Mouse (Mus musculus): ENCODE results near the gene Klhl41. TPM values are rescaled to one million over a fixed set of nuclear protein-coding genes. Genes with fewer than 3 reads are reported as not detected.
A peak's percentile ranks its signal among the peaks of the same experiment; 100 is the strongest.

Gene Klhl41
- total RNA-seq, 2 experiments from 2014 or later, result 0.85 to 0.87 TPM

- intact Hi-C loops (cut with DNase I), result no loop called here
- DNase-seq (ENCODE audit: low spot score in 2 of 2), result no peak
These were observed 10.1 kb downstream of the Klhl41 start for GRCm38 (mm10) chr2:69679990-69680389.

GRCm38 (mm10) chr2:69681931-69682330 lies 12.0 kb downstream of the Klhl41 start:
- intact Hi-C loops (cut with DNase I), result no loop called here
- DNase-seq (ENCODE audit: low spot score in 2 of 2), result no peak

- intact Hi-C loops (cut with DNase I), result no loop called here
- DNase-seq (ENCODE audit: low spot score in 2 of 2), result peak; percentile 36 to 52
These were observed 13.3 kb downstream of the Klhl41 start for GRCm38 (mm10) chr2:69683036-69683805.

GRCm38 (mm10) chr2:69684488-69684887 lies 14.6 kb downstream of the Klhl41 start:
- intact Hi-C loops (cut with DNase I), result no loop called here
- no peak for DNase-seq (ENCODE audit: low spot score in 2 of 2)

- DNase-seq (ENCODE audit: low spot score in 2 of 2), result peak in 1 of 2 experiments; percentile 62
- intact Hi-C loops (cut with DNase I), result no loop called here
These were observed 20.3 kb downstream of the Klhl41 start for GRCm38 (mm10) chr2:69690214-69690613.

GRCm38 (mm10) chr2:69690843-69691242 lies 20.9 kb downstream of the Klhl41 start:
- intact Hi-C loops (cut with DNase I), result no loop called here
- no peak for DNase-seq (ENCODE audit: low spot score in 2 of 2)

- DNase-seq (ENCODE audit: low spot score in 2 of 2), result no peak
- intact Hi-C loops (cut with DNase I), result no loop called here
These were observed 23.6 kb downstream of the Klhl41 start for GRCm38 (mm10) chr2:69693501-69693900.

GRCm38 (mm10) chr2:69700446-69700845 lies 30.5 kb downstream of the Klhl41 start:
- intact Hi-C loops (cut with DNase I), result no loop called here
- DNase-seq (ENCODE audit: low spot score in 2 of 2), result no peak

- intact Hi-C loops (cut with DNase I), result no loop called here
- peak; percentile 19 to 57 for DNase-seq (ENCODE audit: low spot score in 2 of 2)
These were observed 42.3 kb downstream of the Klhl41 start for GRCm38 (mm10) chr2:69712171-69712570.

GRCm38 (mm10) chr2:69712981-69713625 lies 43.2 kb downstream of the Klhl41 start, which contains the start of gene Fastkd1:
TSS of gene Fastkd1 (minus strand) at chr2:69713516.
- intact Hi-C loops (cut with DNase I), result loop anchor here (1.0 kb wide), 1 partner anchor 9 kb away; the partner anchor contains the start of gene Ppig
- peak; percentile 90 to 96 for DNase-seq (ENCODE audit: low spot score in 2 of 2)

- intact Hi-C loops (cut with DNase I), result loop anchor here (1.0 kb wide), 1 partner anchor 9 kb away; the partner anchor contains the start of gene Ppig
- DNase-seq (ENCODE audit: low spot score in 2 of 2), result no peak
These were observed 43.7 kb downstream of the Klhl41 start for GRCm38 (mm10) chr2:69713626-69714014.

- intact Hi-C loops (cut with DNase I), result no loop called here
- no peak for DNase-seq (ENCODE audit: low spot score in 2 of 2)
These were observed 44.2 kb downstream of the Klhl41 start for GRCm38 (mm10) chr2:69714126-69714525.

- DNase-seq (ENCODE audit: low spot score in 2 of 2), result no peak
- intact Hi-C loops (cut with DNase I), result no loop called here
These were observed 46.6 kb downstream of the Klhl41 start for GRCm38 (mm10) chr2:69716483-69716882.

GRCm38 (mm10) chr2:69719121-69719520 lies 49.2 kb downstream of the Klhl41 start:
- intact Hi-C loops (cut with DNase I), result no loop called here
- DNase-seq (ENCODE audit: low spot score in 2 of 2), result no peak

- no peak for DNase-seq (ENCODE audit: low spot score in 2 of 2)
- intact Hi-C loops (cut with DNase I), result loop anchor here (1.0 to 5.0 kb wide), 3 partner anchors 9 to 75 kb away; partner anchors contain the start of genes Bbs5 and Fastkd1
These were observed 52.3 kb downstream of the Klhl41 start, which contains the start of gene Ppig for GRCm38 (mm10) chr2:69722273-69722649. TSS of gene Ppig (plus strand) at chr2:69722545.

GRCm38 (mm10) chr2:69722650-69723518 lies 53.0 kb downstream of the Klhl41 start:
- DNase-seq (ENCODE audit: low spot score in 2 of 2), result peak; percentile 96 to 97
- intact Hi-C loops (cut with DNase I), result loop anchor here (1.0 to 5.0 kb wide), 3 partner anchors 10 to 76 kb away; partner anchors contain the start of genes Bbs5 and Fastkd1

GRCm38 (mm10) chr2:69723519-69723825 lies 53.6 kb downstream of the Klhl41 start:
- intact Hi-C loops (cut with DNase I), result loop anchor here (5.0 kb wide), 2 partner anchors 69 to 76 kb away; partner anchors contain the start of gene Bbs5
- DNase-seq (ENCODE audit: low spot score in 2 of 2), result no peak

All from left cerebral cortex, postnatal 25 days (tissue).